Mouse (Mus musculus): Measurements from ENCODE around the gene Ears2.

The Ears2 gene

GRCm38 (mm10) chr7:122045181-122045634 is 21.9 kb downstream of the Ears2 start:
- no peak for DNase-seq (ENCODE audit: low read depth, low spot score)

- no peak for DNase-seq (ENCODE audit: low read depth, low spot score)
Measured at GRCm38 (mm10) chr7:122044106-122044505, 23.0 kb downstream of the Ears2 start.

- no peak for DNase-seq (ENCODE audit: low read depth, low spot score)
Measured at GRCm38 (mm10) chr7:122034348-122034747, 32.7 kb downstream of the Ears2 start.

GRCm38 (mm10) chr7:122033371-122033770 is 33.7 kb downstream of the Ears2 start:
- no peak for DNase-seq (ENCODE audit: low read depth, low spot score)

GRCm38 (mm10) chr7:122022131-122022530 is 44.9 kb downstream of the Ears2 start:
- no peak for DNase-seq (ENCODE audit: low read depth, low spot score)

- DNase-seq (ENCODE audit: low read depth, low spot score): peak; percentile 81
Measured at GRCm38 (mm10) chr7:122020667-122021354, 46.3 kb downstream of the Ears2 start, which contains the start of gene Gga2. Gga2 (minus strand) TSS chr7:122021222.

GRCm38 (mm10) chr7:122020273-122020666 is 46.8 kb downstream of the Ears2 start:
- DNase-seq (ENCODE audit: low read depth, low spot score): peak; percentile 39

- DNase-seq (ENCODE audit: low read depth, low spot score): no peak
Measured at GRCm38 (mm10) chr7:122018978-122019377, 48.1 kb downstream of the Ears2 start.

- DNase-seq (ENCODE audit: low read depth, low spot score): no peak
Measured at GRCm38 (mm10) chr7:122018247-122018646, 48.8 kb downstream of the Ears2 start.

GRCm38 (mm10) chr7:122015734-122016133 is 51.3 kb downstream of the Ears2 start:
- DNase-seq (ENCODE audit: low read depth, low spot score): peak; percentile 43

GRCm38 (mm10) chr7:122015105-122015504 is 52.0 kb downstream of the Ears2 start:
- DNase-seq (ENCODE audit: low read depth, low spot score): peak; percentile 29

GRCm38 (mm10) chr7:122012949-122013348 is 54.1 kb downstream of the Ears2 start:
- DNase-seq (ENCODE audit: low read depth, low spot score): no peak

- DNase-seq (ENCODE audit: low read depth, low spot score): no peak
Measured at GRCm38 (mm10) chr7:122012370-122012769, 54.7 kb downstream of the Ears2 start.

- DNase-seq (ENCODE audit: low read depth, low spot score): no peak
Measured at GRCm38 (mm10) chr7:122000396-122000795, 66.7 kb downstream of the Ears2 start.

- DNase-seq (ENCODE audit: low read depth, low spot score): no peak
Measured at GRCm38 (mm10) chr7:121995961-121996360, 71.1 kb downstream of the Ears2 start.
